Mouse (Mus musculus): ENCODE results near the gene Kirrel3. TPM values are rescaled to one million over a fixed set of nuclear protein-coding genes. Genes with fewer than 3 reads are reported as not detected.

Gene Kirrel3
- polyA plus RNA-seq, 1 experiment from 2014 or later, result 0.60 TPM

- 70% methylated on average over 3 of the region's 3 CpGs for WGBS
- H3K9me3 ChIP-seq (ENCODE audit: control insufficient read depth), result no peaks in the 10 kb centered on the region
- H3K4me3 ChIP-seq (ENCODE audit: low read depth, low read length), result no peak overlapping the region
- no peak overlapping the region for H3K4me2 ChIP-seq (replicated peaks; ENCODE audit: low read depth)
- no peak for TF ChIP-seq CTCF (IDR thresholded peaks at IDR 0.05; ENCODE audit: low read depth)
- H3K27me3 ChIP-seq (replicated peaks; ENCODE audit: control insufficient read depth, insufficient read depth, low read length), result peaks cover 46% of the 10 kb centered on the region
- ATAC-seq, result no peak
- H3K36me3 ChIP-seq (ENCODE audit: control insufficient read depth, insufficient read depth), result no peaks in the 10 kb centered on the region
- no peak overlapping the region for H3K9ac ChIP-seq (ENCODE audit: low read depth, low read length)
- H3K27ac ChIP-seq (ENCODE audit: low read depth, low read length), result no peak overlapping the region
- H3K4me1 ChIP-seq (replicated peaks; ENCODE audit: control insufficient read depth, insufficient read depth, low read length), result no peaks in the 10 kb centered on the region
Measured at GRCm38 (mm10) chr9:34492121-34492520, 6.4 kb downstream of the Kirrel3 start.

GRCm38 (mm10) chr9:34493571-34493970, 7.9 kb downstream of the Kirrel3 start:
- TF ChIP-seq CTCF (IDR thresholded peaks at IDR 0.05; ENCODE audit: low read depth), result no peak
- peaks cover 32% of the 10 kb centered on the region for H3K27me3 ChIP-seq (replicated peaks; ENCODE audit: control insufficient read depth, insufficient read depth, low read length)
- no peak for ATAC-seq
- H3K36me3 ChIP-seq (ENCODE audit: control insufficient read depth, insufficient read depth), result no peaks in the 10 kb centered on the region
- no peaks in the 10 kb centered on the region for H3K4me1 ChIP-seq (replicated peaks; ENCODE audit: control insufficient read depth, insufficient read depth, low read length)
- H3K27ac ChIP-seq (ENCODE audit: low read depth, low read length), result no peak overlapping the region
- H3K4me3 ChIP-seq (ENCODE audit: low read depth, low read length), result no peak overlapping the region
- no peak overlapping the region for H3K4me2 ChIP-seq (replicated peaks; ENCODE audit: low read depth)
- no peaks in the 10 kb centered on the region for H3K9me3 ChIP-seq (ENCODE audit: control insufficient read depth)
- 41% methylated on average over 2 of the region's 2 CpGs for WGBS
- no peak overlapping the region for H3K9ac ChIP-seq (ENCODE audit: low read depth, low read length)

- no peak for TF ChIP-seq CTCF (IDR thresholded peaks at IDR 0.05; ENCODE audit: low read depth)
- Histone ChIP-seq H3K27me3 (replicated peaks; ENCODE audit: control insufficient read depth, insufficient read depth, low read length) (peaks cover 6% of the 10 kb centered on the region; the same call in 1 of the 2 replicates), H3K36me3 (ENCODE audit: control insufficient read depth, insufficient read depth) (no peaks in the 10 kb centered on the region), H3K27ac (ENCODE audit: low read depth, low read length) (no peak overlapping the region), H3K9me3 (ENCODE audit: control insufficient read depth) (no peaks in the 10 kb centered on the region), H3K4me2 (replicated peaks; ENCODE audit: low read depth) (no peak overlapping the region), H3K4me1 (replicated peaks; ENCODE audit: control insufficient read depth, insufficient read depth, low read length) (no peaks in the 10 kb centered on the region), H3K4me3 (ENCODE audit: low read depth, low read length) (no peak overlapping the region), H3K9ac (ENCODE audit: low read depth, low read length) (no peak overlapping the region)
- WGBS, result 78% methylated on average over 2 of the region's 2 CpGs
- no peak for ATAC-seq
Measured at GRCm38 (mm10) chr9:34498126-34498525, 12.4 kb downstream of the Kirrel3 start.

- peak; percentile 93 for TF ChIP-seq CTCF (IDR thresholded peaks at IDR 0.05; ENCODE audit: low read depth)
- Histone ChIP-seq H3K36me3 (ENCODE audit: control insufficient read depth, insufficient read depth) (no peaks in the 10 kb centered on the region), H3K4me1 (replicated peaks; ENCODE audit: control insufficient read depth, insufficient read depth, low read length) (no peaks in the 10 kb centered on the region), H3K9me3 (ENCODE audit: control insufficient read depth) (no peaks in the 10 kb centered on the region), H3K27ac (ENCODE audit: low read depth, low read length) (no peak overlapping the region), H3K4me2 (replicated peaks; ENCODE audit: low read depth) (no peak overlapping the region), H3K9ac (ENCODE audit: low read depth, low read length) (no peak overlapping the region), H3K27me3 (replicated peaks; ENCODE audit: control insufficient read depth, insufficient read depth, low read length) (peaks cover 6% of the 10 kb centered on the region; the same call in 1 of the 2 replicates), H3K4me3 (ENCODE audit: low read depth, low read length) (no peak overlapping the region)
- no peak for ATAC-seq
- WGBS, result 3% methylated on average over 5 of the region's 5 CpGs
Measured at GRCm38 (mm10) chr9:34498651-34499050, 13.0 kb downstream of the Kirrel3 start.

- TF ChIP-seq CTCF (IDR thresholded peaks at IDR 0.05; ENCODE audit: low read depth), result no peak
- Histone ChIP-seq H3K27me3 (replicated peaks; ENCODE audit: control insufficient read depth, insufficient read depth, low read length) (no peaks in the 10 kb centered on the region), H3K36me3 (ENCODE audit: control insufficient read depth, insufficient read depth) (no peaks in the 10 kb centered on the region), H3K27ac (ENCODE audit: low read depth, low read length) (no peak overlapping the region), H3K4me2 (replicated peaks; ENCODE audit: low read depth) (no peak overlapping the region), H3K9me3 (ENCODE audit: control insufficient read depth) (no peaks in the 10 kb centered on the region), H3K4me3 (ENCODE audit: low read depth, low read length) (no peak overlapping the region), H3K9ac (ENCODE audit: low read depth, low read length) (no peak overlapping the region), H3K4me1 (replicated peaks; ENCODE audit: control insufficient read depth, insufficient read depth, low read length) (no peaks in the 10 kb centered on the region)
- no peak for ATAC-seq
- 93% methylated on average over 2 of the region's 2 CpGs for WGBS
Measured at GRCm38 (mm10) chr9:34507164-34507563, 21.5 kb downstream of the Kirrel3 start.

GRCm38 (mm10) chr9:34518861-34519260, 33.2 kb downstream of the Kirrel3 start:
- 71% methylated on average over 6 of the region's 6 CpGs for WGBS
- Histone ChIP-seq H3K4me2 (replicated peaks; ENCODE audit: low read depth) (no peak overlapping the region), H3K9ac (ENCODE audit: low read depth, low read length) (no peak overlapping the region), H3K27ac (ENCODE audit: low read depth, low read length) (no peak overlapping the region), H3K36me3 (ENCODE audit: control insufficient read depth, insufficient read depth) (no peaks in the 10 kb centered on the region), H3K4me3 (ENCODE audit: low read depth, low read length) (no peak overlapping the region), H3K27me3 (replicated peaks; ENCODE audit: control insufficient read depth, insufficient read depth, low read length) (no peaks in the 10 kb centered on the region), H3K4me1 (replicated peaks; ENCODE audit: control insufficient read depth, insufficient read depth, low read length) (no peaks in the 10 kb centered on the region), H3K9me3 (ENCODE audit: control insufficient read depth) (no peaks in the 10 kb centered on the region)
- TF ChIP-seq CTCF (IDR thresholded peaks at IDR 0.05; ENCODE audit: low read depth), result no peak
- no peak for ATAC-seq
